Mouse (Mus musculus) cerebellum, adult 2 months (tissue): ENCODE data around the gene Gpr156.
"Not testable (repeated sequence)": the region's sequence is repeated elsewhere in the genome, so short reads cannot be mapped to it uniquely, and the experiment has no call there.

Source experiments
- CTCF ChIP-seq: fragments of 200-500 bp; IDR thresholded peaks from 2 replicates; pipeline ENCODE4 v1.5.1; 2011; ENCODE audit warnings: low read depth, mild to moderate bottlenecking, control low read depth, low read length, moderate library complexity, borderline replicate concordance; ENCODE audit not compliant: insufficient read depth
- POLR2A ChIP-seq: fragments of 200-500 bp; IDR thresholded peaks from 2 replicates; pipeline ENCODE4 v1.6.1; 2011; ENCODE audit warnings: low read length, control low read depth, borderline replicate concordance; ENCODE audit not compliant: insufficient read depth

DNA sequence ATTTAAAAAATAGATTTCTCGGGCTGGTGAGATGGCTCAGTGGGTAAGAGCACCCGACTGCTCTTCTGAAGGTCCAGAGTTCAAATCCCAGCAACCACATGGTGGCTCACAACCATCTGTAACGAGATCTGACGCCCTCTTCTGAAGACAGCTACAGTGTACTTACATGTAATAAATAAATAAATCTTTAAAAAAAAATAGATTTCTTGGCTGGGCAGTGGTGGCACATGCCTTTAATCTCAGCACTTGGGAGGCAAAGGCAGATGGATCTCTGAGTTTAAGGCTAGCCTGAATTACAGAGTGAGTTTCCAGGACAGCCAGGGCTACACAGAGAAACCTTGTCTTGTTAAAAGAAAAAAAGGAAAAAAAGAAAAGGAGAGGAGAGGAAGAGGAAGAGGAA, 46.4 kb downstream of the Gpr156 start:
- TF ChIP-seq CTCF, POLR2A: not testable (repeated sequence)
